Mouse (Mus musculus) erythroblast, embryonic 14.5 days (primary cell): ENCODE measurements around the gene Tmem177. TPM values are rescaled to one million over a fixed set of nuclear protein-coding genes. Genes with fewer than 3 reads are reported as not detected.

Source experiments
- H3K27me3 ChIP-seq: 2 replicates; pipeline ENCODE4 v1.6.1; 2012; ENCODE audit warnings: inconsistent platforms; ENCODE audit not compliant: control insufficient read depth
- H3K36me3 ChIP-seq: 2 replicates; pipeline ENCODE4 v1.6.1; 2012; ENCODE audit warnings: mild to moderate bottlenecking, inconsistent platforms; ENCODE audit not compliant: control insufficient read depth
- H3K4me1 ChIP-seq: 2 replicates; pipeline ENCODE4 v1.6.1; 2012; ENCODE audit warnings: inconsistent platforms; ENCODE audit not compliant: control insufficient read depth
- H3K4me3 ChIP-seq: replicated peaks from 2 replicates; pipeline ENCODE3; 2012; ENCODE audit warnings: moderate library complexity, mild to moderate bottlenecking, inconsistent platforms
- H3K9me3 ChIP-seq: 2 replicates; pipeline ENCODE4 v1.6.1; 2012; ENCODE audit warnings: low read length, inconsistent platforms, mixed read lengths; ENCODE audit not compliant: control insufficient read depth
- GATA1 ChIP-seq: IDR thresholded peaks from 2 replicates; pipeline ENCODE4 v1.6.1; 2012; ENCODE audit warnings: low read length, inconsistent platforms, mixed read lengths
- TAL1 ChIP-seq: IDR thresholded peaks from 3 replicates; pipeline ENCODE4 v1.6.1; 2012; ENCODE audit warnings: low read length, inconsistent platforms, mixed read lengths
- polyA plus RNA-seq: library from polyadenylated mRNA; stranded (reverse); fragments of >175 nt; gene quantifications from 2 replicates; pipeline ENCODE4 v1.2.3, GENCODE M21; 2012

The Tmem177 gene
- polyA plus RNA-seq, 1 experiment: 0.03 TPM

GRCm38 (mm10) chr1:119865311-119865710, 47.7 kb downstream of the Tmem177 start:
- no peaks in the 10 kb centered on the region for H3K36me3 ChIP-seq
- H3K4me3 ChIP-seq: no peak overlapping the region
- H3K27me3 ChIP-seq: no peaks in the 10 kb centered on the region
- H3K9me3 ChIP-seq: no peaks in the 10 kb centered on the region
- H3K4me1 ChIP-seq: no peaks in the 10 kb centered on the region
- TF ChIP-seq TAL1 (no peak), GATA1 (no peak)

GRCm38 (mm10) chr1:119863507-119864296, 49.3 kb downstream of the Tmem177 start:
- Histone ChIP-seq H3K9me3 (no peaks in the 10 kb centered on the region), H3K27me3 (no peaks in the 10 kb centered on the region), H3K36me3 (no peaks in the 10 kb centered on the region), H3K4me3 (no peak overlapping the region), H3K4me1 (no peaks in the 10 kb centered on the region)
- TF ChIP-seq GATA1 (no peak), TAL1 (no peak)

DNA sequence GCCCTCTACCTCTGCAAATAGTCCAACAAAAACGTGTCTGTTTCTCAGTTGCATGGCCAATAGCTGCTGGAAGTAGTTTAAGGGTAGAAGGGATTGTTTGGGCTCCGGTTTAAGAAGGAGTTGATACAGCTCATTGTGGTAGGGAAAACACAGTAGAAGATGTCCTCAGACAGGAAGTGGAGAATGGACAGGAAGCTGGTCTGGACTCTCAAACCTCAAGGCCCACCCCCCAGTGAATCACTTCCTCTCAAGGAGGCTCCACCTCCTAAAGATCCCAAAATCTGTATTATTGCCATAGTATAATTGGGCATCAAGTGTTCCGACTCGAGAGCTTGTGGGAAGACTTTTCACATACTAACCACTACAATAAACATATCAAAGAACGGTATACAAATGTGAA, 53.4 kb downstream of the Tmem177 start:
- Histone ChIP-seq H3K4me1 (no peaks in the 10 kb centered on the region), H3K27me3 (no peaks in the 10 kb centered on the region), H3K4me3 (no peak overlapping the region), H3K9me3 (peaks cover 2% of the 10 kb centered on the region; the same call in 1 of the 2 replicates), H3K36me3 (no peaks in the 10 kb centered on the region)
- no peak for TF ChIP-seq GATA1
- TF ChIP-seq TAL1: no peak

Other genes with a start within 250 kb of the Tmem177 start
- gene Ptpn4, start 75.6 kb downstream of the Tmem177 start, polyA plus RNA-seq: 0.14 and 0.22 TPM in 2 replicates
- gene Cfap221, start 84.0 kb upstream of the Tmem177 start, polyA plus RNA-seq: not detected in 2 replicates
- gene Sctr, start 93.7 kb upstream of the Tmem177 start, polyA plus RNA-seq: not detected in 2 replicates
- gene Tmem37, start 160.9 kb upstream of the Tmem177 start, polyA plus RNA-seq: 0.07 and 0.08 TPM in 2 replicates
- 0.37 and 0.79 TPM in 2 replicates for gene Dbi, start 207.9 kb upstream of the Tmem177 start, polyA plus RNA-seq
- 0.10 TPM in 1 of 2 replicates, not detected in the other for gene 3110009E18Rik, start 208.0 kb upstream of the Tmem177 start, polyA plus RNA-seq